Mouse (Mus musculus) retina, postnatal 1 day (tissue): ENCODE measurements around the gene Usp40.

Source experiments
- DNase-seq: peaks from one replicate; pipeline ENCODE4 v3.0.0-alpha.2; 2012

Gene Usp40

DNA sequence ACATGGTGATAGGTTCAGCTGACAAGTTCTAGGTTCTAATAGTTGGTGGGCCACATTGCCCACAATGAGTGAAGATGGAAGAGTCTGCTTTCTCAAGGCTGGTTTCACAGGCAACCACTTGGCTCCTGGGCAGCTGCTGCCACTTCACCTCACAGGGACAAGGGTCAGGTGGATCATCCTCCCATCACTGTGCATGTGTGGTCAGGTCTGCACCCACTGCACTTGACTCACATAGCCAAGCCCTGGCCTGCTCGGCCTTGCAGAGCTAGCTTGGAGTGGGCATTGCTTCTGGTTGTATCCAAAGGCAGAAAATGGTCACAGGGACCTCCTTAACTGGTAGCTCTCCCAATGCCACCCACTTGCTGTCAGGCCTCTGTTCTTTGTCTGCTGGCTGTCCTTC lies 66.6 kb downstream of the Usp40 start:
- DNase-seq, result no peak

GRCm38 (mm10) chr1:87936516-87936915 lies 71.8 kb downstream of the Usp40 start:
- peak; percentile 17 for DNase-seq

DNA sequence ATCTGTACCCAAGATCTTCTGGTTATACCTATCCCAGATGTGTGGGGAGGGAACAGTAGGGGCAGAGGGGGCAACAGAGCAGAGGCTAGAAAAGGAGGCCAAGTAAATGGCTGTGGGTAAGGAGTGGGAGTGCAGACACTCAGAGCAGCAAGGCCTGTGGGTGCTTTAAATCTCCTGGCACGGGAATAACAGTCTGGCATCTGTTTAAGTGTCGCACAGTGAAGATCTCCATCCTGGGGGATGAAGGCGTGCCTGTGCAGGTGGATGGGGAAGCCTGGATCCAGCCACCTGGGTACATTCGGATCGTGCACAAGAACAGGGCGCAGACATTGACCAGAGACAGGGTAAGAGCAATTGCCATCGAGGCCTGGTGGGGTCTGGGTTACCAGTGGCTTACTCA lies 72.3 kb downstream of the Usp40 start:
- DNase-seq, result no peak

DNA sequence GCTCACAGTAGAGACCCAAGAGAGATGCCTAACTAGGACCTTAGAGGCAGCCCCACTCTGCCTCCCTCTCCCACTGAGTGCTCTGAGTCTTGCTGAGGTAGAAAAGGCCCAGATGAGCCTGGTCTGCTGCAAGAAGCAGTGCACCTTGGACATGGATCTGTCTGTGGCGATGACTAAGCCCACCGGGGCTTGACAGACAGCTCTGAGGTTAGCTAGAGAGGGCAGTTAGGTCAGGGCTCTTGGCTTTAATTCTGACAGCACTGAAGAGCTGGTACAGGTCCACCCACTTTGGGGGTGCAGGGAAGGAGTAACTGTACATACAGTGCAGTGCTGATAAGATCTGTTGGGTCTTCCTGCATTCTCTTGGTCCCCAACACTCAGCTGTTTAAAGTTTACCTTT lies 72.8 kb downstream of the Usp40 start:
- no peak for DNase-seq

- DNase-seq, result no peak
These were observed 73.3 kb downstream of the Usp40 start for GRCm38 (mm10) chr1:87935095-87935494.

DNA sequence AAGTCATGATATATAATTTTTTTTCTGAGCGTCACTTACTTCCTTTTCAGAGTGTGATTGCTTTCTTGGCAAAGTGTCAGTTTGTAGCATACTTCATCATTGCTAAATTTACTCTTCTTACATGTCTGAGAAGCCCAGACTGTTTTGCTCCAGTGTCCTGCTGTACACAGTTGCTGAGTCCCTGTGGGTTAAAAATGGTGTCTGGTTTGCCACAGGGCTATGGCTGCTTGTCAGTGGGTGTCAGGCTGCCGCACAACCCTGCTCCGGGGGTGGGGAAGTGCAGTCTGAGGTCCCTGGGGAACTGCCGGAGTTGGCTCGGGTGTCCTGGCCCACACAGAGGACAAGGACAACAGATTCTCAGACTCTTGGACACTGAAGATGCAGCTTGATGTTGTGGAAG lies 75.3 kb downstream of the Usp40 start:
- DNase-seq, result no peak

GRCm38 (mm10) chr1:87929730-87930129 lies 78.6 kb downstream of the Usp40 start:
- peak; percentile 11 for DNase-seq

DNA sequence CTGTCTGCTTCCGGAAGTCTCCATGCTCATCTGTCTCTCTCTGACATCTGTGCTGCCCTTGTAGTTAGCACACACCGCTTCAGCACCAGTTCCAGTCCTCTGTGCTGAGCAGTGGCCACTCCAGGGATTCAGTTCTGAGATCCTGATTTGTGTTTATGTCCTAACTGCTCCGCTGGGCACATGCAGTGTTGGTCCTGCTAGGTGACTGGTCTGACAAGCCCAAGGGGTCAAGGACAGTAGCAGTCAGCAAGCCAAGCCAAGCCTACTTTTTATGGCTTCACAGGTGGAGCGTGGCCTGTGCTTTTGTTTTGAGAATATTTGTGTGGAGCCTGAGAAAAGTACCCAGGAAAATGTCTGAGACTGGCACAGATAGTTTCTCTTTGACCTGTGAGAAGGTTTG lies 83.5 kb downstream of the Usp40 start:
- no peak for DNase-seq

DNA sequence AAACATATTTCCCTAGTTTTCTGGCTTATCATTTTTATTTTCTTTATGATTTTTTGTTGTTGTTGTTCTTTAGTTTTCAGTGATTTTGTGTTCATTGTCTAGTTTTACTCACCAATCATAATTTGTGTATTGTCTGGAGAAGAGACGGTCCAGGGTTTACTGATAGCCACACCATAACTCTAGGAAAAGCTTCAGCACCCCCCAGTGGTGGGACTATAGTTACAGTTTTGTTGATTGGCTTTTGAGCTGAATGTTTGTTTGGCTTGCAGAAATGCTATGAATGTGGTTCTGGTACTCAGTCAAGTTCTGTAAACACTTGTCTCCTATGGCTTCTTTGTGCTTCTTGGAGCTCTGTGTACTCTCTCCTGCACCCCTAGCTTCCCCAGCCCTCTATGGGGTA lies 85.7 kb downstream of the Usp40 start:
- DNase-seq, result peak; percentile 39

DNA sequence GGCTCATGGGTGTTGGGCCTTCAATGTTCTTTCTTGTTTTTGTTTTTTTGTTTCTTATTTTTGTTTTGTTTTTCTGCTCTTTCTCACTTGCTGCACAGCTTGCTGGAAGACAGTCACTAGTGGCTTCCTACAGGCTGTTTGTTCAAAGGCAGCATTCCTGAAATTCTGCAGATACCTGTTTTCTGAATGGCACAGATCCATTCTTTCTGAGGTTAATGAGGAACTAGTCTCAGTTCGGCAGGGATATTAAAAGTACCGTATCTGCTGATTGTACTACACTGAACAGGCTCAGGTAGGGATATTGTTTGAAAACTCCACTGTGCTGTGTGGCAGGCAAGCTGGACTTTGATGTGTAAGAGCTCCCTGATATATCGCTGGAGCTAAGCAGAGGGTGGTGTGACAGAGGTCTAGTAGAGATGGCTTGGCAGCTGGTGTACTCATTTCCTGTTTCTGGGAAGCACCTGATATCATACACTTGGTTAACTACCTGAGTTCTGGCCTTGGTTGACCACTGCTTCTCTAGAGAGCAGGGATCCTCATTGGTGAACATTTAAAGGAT lies 88.2 kb downstream of the Usp40 start:
- no peak for DNase-seq

- no peak for DNase-seq
These were observed 90.3 kb downstream of the Usp40 start for GRCm38 (mm10) chr1:87918061-87918460.

DNA sequence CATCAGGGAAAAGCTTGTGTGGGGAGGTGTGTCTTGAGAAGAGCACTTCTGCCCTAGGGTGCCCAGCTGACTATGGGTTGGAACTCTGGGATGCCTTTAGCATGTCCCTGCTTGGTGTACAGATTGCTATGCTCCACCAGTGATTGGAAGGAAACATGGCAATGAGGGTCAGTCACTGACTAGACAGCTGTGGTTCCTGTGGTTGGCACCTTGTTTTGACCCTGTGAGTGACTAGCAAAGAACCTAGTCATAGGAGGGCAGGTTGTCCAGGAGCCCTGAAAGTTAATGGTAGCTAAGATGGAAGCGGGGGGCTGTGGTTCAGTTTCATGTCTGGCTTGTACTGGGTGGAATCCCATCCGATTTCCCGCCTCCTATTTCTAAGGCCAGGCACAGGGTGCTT lies 91.0 kb downstream of the Usp40 start:
- no peak for DNase-seq

DNA sequence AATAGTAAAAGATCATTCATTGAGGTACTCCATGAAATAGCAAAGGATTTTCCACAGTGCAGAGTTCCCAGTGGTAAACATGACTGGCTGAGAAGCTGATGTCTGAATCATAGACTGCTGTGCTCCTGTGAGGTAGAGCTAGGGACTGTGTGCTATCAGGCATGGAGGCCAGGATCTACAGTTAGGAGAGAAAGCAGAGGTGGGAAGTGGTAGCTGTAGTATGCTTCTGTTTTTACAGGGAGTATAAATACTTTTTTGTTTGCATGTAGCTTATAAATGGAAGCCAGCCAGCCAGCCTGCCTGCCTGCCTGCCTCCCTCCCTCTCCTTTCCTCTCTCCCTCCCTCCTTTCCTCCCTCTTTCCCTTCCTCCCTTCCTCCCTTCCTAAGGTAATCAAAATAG lies 95.0 kb downstream of the Usp40 start:
- DNase-seq, result no peak

DNA sequence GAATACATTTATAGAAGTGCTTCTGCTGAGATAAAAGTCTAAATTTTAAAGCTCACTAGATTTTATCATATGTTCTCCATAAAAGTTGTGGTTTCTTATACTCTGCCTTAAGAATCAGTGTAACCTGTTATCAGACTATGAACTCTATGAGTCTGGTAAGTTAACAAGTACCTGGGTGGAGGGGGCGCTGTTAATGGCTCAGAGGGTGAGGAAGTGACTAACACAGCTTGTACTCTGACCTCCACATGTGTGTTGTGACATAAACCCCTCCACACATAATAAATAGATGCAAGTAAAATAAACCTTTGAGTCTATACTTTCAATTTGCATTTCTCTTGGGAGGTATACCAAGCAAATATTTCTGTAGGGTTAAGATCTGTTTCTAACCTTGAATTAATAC lies 97.9 kb downstream of the Usp40 start:
- DNase-seq, result no peak

- no peak for DNase-seq
These were observed 98.8 kb downstream of the Usp40 start for GRCm38 (mm10) chr1:87909565-87909964.

DNA sequence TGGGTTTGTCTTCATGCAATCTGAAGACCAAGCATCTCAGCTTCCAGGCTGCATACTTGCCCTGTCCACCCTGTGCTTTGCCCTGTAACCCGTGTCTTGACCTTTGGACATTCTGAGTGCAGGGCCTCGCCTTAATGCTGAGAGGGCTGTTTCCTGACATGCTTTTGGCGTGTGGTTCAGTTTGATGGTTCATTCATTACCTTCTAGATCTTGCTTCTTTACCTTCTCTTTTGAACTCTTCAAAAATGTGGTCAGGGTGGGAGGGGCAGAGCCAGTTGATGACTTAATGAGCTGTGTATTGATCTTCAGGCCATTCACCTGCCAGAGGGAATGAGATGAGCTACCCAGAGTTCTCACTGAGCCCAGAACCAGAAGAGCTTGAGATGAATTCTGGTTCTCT lies 99.6 kb downstream of the Usp40 start:
- DNase-seq, result no peak

DNA sequence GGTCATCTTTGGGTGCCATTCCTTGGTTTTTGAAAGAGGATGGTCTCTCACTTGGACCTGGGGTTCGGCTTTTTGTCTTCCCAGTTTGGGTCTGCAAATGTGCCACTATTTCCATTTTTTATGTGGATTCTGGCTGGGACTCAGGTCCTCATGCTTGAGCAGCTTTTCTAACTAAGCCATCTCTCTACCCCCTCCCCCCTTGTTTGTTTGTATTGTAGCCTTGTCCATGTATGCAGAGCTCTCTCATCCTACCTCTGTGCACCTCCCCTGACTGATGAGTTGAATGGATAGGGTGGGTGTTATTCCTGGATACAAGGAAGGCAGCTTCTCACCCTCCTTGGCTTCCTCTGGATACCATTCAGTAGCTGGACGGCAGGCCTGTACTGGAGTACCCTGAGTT lies 100.3 kb downstream of the Usp40 start:
- no peak for DNase-seq

DNA sequence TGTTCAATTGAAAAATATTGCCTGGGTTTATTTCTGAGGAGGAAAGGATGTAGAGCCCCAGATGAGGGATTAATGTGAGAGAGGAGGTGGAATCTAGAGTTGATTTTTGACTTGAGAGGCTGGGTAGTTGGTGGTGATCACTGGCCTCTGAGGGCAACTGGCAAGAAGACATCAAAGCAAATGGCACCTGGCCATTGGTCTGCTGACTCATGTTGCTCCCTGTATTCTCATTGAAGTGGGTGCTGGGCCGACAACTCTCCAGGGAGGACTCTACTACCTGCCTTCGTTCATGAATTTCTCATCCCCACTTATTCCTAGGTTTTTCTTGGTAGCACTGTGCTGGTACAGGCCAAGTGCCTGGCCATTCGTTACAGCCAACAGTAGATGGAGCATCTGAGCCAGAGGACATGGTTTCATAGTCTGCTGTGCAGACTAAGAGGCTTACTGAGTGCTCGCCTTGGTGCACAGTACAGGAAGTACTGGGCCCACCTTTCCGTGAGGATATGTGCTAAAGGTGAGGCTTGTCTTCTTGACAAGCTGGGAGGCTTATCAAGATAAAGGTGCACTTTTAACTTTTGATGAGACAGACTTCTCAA lies 101.9 kb downstream of the Usp40 start:
- no peak for DNase-seq

DNA sequence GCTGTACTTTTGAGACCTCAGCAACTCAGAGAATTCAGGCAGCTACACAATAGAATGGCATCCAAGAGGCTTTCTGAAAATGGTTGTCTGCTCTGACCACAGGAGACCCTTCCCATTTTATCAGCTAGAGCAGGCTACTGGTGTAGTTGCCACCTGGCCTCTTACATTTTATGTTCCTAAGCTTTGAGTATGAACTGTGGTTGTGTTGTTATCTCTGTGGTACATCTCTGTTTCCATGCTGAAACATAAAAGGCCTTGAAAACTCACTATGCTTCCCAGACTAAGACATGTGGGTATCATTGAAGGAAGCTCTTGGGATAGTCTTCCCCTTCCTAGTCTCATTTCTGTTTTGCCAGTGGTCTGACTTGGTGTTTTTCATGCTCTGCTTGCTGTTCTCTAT lies 106.2 kb downstream of the Usp40 start:
- no peak for DNase-seq

GRCm38 (mm10) chr1:87900979-87901378 lies 107.4 kb downstream of the Usp40 start:
- peak; percentile 30 for DNase-seq

GRCm38 (mm10) chr1:87899701-87900100 lies 108.7 kb downstream of the Usp40 start:
- no peak for DNase-seq

DNA sequence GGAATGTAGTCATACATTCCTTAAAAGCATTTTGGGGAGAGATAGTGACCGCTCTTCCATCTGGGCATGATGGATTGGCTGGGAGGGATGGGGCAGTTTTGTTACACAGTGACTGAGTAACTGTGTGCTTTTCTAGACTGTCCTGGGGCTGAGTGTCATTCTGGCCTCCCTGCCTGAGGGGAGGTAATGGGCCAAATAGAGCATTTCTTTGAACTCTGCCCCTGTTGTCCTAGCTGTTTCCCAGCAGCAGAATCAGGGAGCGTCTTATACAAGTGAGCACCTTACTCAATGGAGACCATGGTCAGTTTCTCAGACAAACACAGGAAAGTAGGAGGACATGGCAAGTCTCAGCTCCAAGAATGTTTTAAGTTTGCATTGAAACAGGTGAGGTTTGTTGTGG lies 111.4 kb downstream of the Usp40 start:
- DNase-seq, result no peak
